Mouse (Mus musculus) hematopoietic multipotent progenitor cell, adult 10-12 weeks (in vitro differentiated cells): ENCODE data around the gene Stag1. TPM values are rescaled to one million over a fixed set of nuclear protein-coding genes. Genes with fewer than 3 reads are reported as not detected.

Experiments used
- polyA plus RNA-seq: library from polyadenylated mRNA; stranded (reverse); fragments of >175 nt; gene quantifications from 2 replicates; pipeline ENCODE4 v1.2.3, GENCODE M21; 2012; ENCODE audit warnings: low replicate concordance

Stag1 gene
- polyA plus RNA-seq = 4.1 and 7.1 TPM in 2 replicates

GRCm38 (mm10) chr9:100597546-100597945 lies at the start of gene Stag1:
Gene Stag1 (plus strand): TSS chr9:100597798.

GRCm38 (mm10) chr9:100570626-100571233 lies 26.9 kb upstream of the Stag1 start, which contains the start of gene Slc35g2:
Gene Slc35g2 (minus strand): TSS chr9:100571090.

Other genes starting within 250 kb of the Stag1 start
- 0.25 and 0.26 TPM in 2 replicates for gene Il20rb, start 111.0 kb upstream of the Stag1 start, polyA plus RNA-seq
- gene Nck1, start 51.7 kb upstream of the Stag1 start, polyA plus RNA-seq = 2.5 and 4.2 TPM in 2 replicates
- not detected in 2 replicates for gene Slc35g2, start 26.7 kb upstream of the Stag1 start, polyA plus RNA-seq